Mouse (Mus musculus) heart, embryonic 10.5 days (tissue): ENCODE measurements around the gene Igfbp5. TPM values are rescaled to one million over a fixed set of nuclear protein-coding genes. Genes with fewer than 3 reads are reported as not detected.
A peak's percentile ranks its signal among the peaks of the same experiment; 100 is the strongest.

ENCODE experiments used
- DNase-seq: peaks from one replicate; pipeline ENCODE4 v3.0.0-alpha.2; 2017; ENCODE audit warnings: low spot score
- H3K27ac ChIP-seq: fragments of 300-500 bp; sonication (generic); 2 replicates; pipeline ENCODE4 v1.5.1; 2016; ENCODE audit warnings: mild to moderate bottlenecking
- H3K27me3 ChIP-seq: fragments of 300-500 bp; sonication (generic); 2 replicates; pipeline ENCODE4 v1.6.1; 2016; ENCODE audit warnings: mild to moderate bottlenecking; ENCODE audit not compliant: poor library complexity, insufficient read depth, severe bottlenecking
- H3K36me3 ChIP-seq: fragments of 300-500 bp; sonication (generic); 2 replicates; pipeline ENCODE4 v1.6.1; 2016; ENCODE audit warnings: mild to moderate bottlenecking, moderate library complexity
- H3K4me1 ChIP-seq: fragments of 300-500 bp; sonication (generic); 2 replicates; pipeline ENCODE4 v1.6.1; 2016; ENCODE audit warnings: mild to moderate bottlenecking
- H3K4me3 ChIP-seq: fragments of 300-500 bp; sonication (generic); 2 replicates; pipeline ENCODE4 v1.5.1; 2016; ENCODE audit warnings: mild to moderate bottlenecking, moderate library complexity
- H3K9me3 ChIP-seq: fragments of 300-500 bp; sonication (generic); 2 replicates; pipeline ENCODE4 v1.6.1; 2016; ENCODE audit warnings: mild to moderate bottlenecking, moderate library complexity
- WGBS: fragments of 180-500 bp; shearing (Covaris S2); methylation state at CpG from one replicate; pipeline ENCODE4 v1.1.7; 2016; 5-methylcytosine and 5-hydroxymethylcytosine counted together
- polyA plus RNA-seq: library from polyadenylated mRNA; unstranded; fragments of >200 nt; fragmentation: Nextera tagmentation; extraction: Ambion mirVana; gene quantifications from 2 replicates; pipeline ENCODE4 v1.2.1, GENCODE M21; 2016

The Igfbp5 gene
- polyA plus RNA-seq, 1 experiment from 2014 or later, result 178 TPM

DNA sequence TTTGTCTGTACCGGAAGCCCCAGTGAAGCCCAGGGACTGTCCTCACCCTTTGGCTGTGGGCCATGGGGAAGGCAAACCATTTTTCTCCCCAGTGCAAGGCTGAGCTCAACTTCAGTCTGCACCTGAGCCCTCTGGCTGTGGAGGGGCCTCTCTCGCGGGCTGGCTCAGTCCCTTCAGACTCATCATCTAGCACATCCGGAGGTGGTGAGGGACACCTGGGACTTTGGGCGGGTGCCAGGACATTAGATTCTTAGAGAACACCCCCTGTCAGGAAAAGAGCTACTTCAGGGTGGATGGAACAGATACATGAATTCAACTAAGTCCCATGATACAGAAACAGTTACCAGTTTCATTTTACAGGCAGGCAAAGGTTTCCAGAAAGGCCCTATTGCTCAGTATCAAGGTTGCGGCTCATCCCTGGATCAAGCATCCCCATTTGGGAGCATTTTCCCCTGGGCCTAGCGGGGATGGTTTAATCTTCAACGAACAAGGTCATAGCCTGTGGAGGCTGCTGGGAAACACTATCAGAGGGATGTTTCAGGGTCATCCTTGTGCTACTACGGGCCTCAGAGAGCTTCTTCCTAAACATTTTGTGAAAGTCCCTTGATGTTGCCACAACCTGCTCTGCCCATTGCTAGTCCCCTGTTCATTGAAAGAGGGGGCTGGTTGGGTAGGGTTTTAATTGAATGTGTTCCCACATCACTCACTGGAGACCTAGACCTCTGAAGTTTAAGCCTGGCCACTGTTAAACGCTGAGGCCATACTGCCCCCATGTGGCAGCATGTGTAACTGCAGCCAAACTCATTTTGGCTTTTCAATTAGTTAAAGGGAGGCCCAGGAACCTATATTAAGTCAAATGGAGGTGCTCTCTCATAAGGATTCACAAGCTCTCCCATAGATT lies 20.1 kb downstream of the Igfbp5 start:
- WGBS, result 56% methylated on average over 10 of the region's 10 CpGs
- Histone ChIP-seq H3K4me3 (no peak overlapping the region), H3K27ac (no peak overlapping the region), H3K4me1 (no peaks in the 10 kb centered on the region), H3K27me3 (no peaks in the 10 kb centered on the region), H3K36me3 (peaks cover 29% of the 10 kb centered on the region), H3K9me3 (no peaks in the 10 kb centered on the region)
- DNase-seq, result no peak

DNA sequence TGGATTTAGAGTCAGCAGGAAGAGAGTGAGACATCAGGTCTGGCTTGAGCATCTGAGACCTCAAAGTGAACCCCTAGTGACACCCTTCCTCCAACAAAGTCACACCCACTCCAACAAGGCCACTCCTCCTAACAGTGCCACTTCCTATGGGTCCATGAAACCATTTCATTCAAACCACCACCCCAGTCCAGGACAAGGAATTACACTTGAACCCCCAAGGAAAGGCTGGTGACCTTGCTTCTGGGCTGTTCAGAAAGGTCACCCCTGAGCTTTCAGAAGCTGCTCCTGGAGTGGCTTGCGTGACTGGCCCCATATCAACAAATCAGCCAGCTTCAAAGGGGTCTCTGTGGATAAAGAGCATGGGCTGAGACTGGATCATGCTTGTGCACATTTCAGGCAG lies 20.9 kb downstream of the Igfbp5 start:
- Histone ChIP-seq H3K36me3 (peaks cover 29% of the 10 kb centered on the region), H3K4me1 (no peaks in the 10 kb centered on the region), H3K27me3 (no peaks in the 10 kb centered on the region), H3K27ac (no peak overlapping the region), H3K9me3 (no peaks in the 10 kb centered on the region), H3K4me3 (no peak overlapping the region)
- DNase-seq, result no peak
- WGBS, result 68% methylated on average over 1 of the region's 1 CpGs

DNA sequence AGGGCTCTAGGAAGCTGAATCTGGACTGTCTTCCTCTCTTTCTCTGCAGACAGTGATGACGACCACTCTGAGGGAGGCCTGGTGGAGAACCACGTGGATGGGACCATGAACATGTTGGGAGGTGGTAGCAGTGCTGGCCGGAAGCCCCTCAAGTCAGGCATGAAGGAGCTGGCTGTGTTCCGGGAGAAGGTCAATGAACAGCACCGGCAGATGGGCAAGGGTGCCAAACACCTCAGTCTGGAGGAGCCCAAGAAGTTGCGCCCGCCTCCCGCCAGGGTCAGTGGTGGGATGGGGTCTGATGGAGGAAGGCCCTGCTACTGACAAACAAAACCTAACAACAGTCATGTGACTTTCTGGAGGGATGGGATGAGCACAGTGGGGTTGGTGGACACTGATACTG lies 25.6 kb downstream of the Igfbp5 start:
- H3K9me3 ChIP-seq, result no peaks in the 10 kb centered on the region
- no peaks in the 10 kb centered on the region for H3K27me3 ChIP-seq
- H3K27ac ChIP-seq, result no peak overlapping the region
- no peaks in the 10 kb centered on the region for H3K4me1 ChIP-seq
- peaks cover 25% of the 10 kb centered on the region for H3K36me3 ChIP-seq
- H3K4me3 ChIP-seq, result no peak overlapping the region
- DNase-seq, result no peak
- WGBS, result 86% methylated on average over 8 of the region's 8 CpGs

DNA sequence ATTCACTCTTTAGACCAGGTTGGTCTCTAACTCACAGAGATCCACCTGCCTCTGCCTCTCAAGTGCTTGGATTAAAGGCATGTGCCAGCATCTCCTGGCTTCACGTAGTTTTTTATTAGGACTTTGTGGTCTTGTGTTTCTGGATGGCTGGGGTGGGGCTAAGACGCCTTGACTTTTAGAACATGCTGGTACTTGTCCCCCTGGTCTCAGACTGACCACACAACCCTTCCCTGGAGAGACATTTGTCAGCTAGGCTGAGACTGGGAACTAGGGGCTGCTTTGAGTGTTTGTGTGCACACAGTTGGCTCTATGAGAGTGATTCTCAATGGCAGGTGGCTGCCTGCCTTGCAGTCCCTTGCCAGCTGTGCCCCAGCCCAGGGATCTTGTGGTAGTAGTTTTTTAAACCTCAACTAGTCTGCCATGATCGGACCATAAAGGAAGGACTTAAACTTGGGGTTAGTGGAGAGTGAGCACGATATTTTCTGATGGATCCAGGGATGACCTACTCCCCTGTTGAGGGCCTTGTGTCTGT lies 26.8 kb downstream of the Igfbp5 start:
- no peaks in the 10 kb centered on the region for H3K9me3 ChIP-seq
- peaks cover 29% of the 10 kb centered on the region for H3K36me3 ChIP-seq
- H3K27me3 ChIP-seq, result no peaks in the 10 kb centered on the region
- 87% methylated on average over 4 of the region's 4 CpGs for WGBS
- H3K27ac ChIP-seq, result no peak overlapping the region
- no peaks in the 10 kb centered on the region for H3K4me1 ChIP-seq
- no peak for DNase-seq
- no peak overlapping the region for H3K4me3 ChIP-seq

DNA sequence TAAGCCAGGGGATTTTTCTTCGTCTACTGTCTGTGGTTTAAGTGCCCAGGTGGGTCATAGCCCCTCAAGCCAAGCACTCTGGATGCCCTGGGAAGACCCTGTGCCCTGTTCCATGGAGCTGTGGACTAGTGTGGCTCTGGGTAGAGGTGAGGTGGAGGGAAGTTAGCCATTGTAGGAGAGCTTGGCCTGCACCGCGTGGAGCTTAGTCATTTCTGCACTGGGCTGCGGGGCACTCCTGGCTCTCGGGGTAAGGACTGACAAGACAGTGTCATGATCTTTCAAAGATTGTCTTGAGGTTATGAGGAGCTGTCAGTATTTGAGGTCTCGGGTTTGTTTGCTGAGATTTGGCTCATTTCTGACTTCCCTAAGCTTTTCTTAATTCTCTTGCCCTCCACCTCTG lies 30.0 kb downstream of the Igfbp5 start:
- peaks cover 6% of the 10 kb centered on the region; the same call in 1 of the 2 replicates for H3K4me1 ChIP-seq
- no peak for DNase-seq
- peaks cover 14% of the 10 kb centered on the region for H3K36me3 ChIP-seq
- H3K4me3 ChIP-seq, result no peak overlapping the region
- WGBS, result 83% methylated on average over 6 of the region's 6 CpGs
- H3K27me3 ChIP-seq, result no peaks in the 10 kb centered on the region
- no peak overlapping the region for H3K27ac ChIP-seq
- no peaks in the 10 kb centered on the region for H3K9me3 ChIP-seq

DNA sequence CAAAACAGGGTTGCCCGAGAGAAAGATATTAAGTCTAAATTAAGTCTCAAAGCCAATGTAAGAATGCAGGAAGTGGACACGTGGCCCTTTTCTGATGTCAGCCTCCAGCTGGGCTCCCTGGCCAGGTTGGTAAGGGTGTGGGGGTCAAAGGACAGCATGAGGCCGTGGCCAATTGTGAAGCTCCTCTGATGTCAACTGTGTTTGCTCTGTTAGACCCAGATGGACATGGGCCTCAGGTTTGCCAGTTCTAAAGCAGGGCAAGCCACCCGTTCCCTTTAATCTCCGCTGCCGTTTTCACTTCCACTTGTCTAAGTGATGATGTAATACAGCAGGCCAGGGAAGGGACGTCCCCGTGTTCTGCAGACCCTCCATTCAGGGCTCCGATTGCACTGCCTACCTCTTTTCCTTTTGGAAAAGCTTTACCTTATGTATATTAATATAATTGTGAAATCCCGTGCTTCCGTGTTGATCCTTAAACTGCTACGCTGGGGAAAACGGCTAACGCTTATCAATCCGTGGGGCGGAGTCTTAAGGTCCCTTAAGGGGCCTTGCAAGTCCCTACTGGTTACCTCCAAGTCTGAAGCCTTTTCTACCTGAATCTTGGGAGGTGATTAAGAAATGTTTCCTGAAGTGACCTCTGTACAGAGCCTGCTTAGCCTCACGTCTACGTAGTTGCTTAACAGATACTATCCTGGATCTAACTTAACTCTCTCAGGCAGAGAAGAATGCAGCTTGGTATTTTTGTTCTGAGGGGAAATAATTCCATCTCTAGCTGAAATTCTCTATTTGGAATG lies 31.8 kb downstream of the Igfbp5 start:
- no peaks in the 10 kb centered on the region for H3K9me3 ChIP-seq
- no peak for DNase-seq
- H3K27ac ChIP-seq, result no peak overlapping the region
- H3K4me1 ChIP-seq, result peaks cover 13% of the 10 kb centered on the region; the same call in 1 of the 2 replicates
- H3K36me3 ChIP-seq, result 0 out of 2 replicates have a peak, but pooled peaks cover 4% of the 10 kb centered on the region
- H3K4me3 ChIP-seq, result no peak overlapping the region
- H3K27me3 ChIP-seq, result no peaks in the 10 kb centered on the region
- WGBS, result 78% methylated on average over 18 of the region's 18 CpGs

DNA sequence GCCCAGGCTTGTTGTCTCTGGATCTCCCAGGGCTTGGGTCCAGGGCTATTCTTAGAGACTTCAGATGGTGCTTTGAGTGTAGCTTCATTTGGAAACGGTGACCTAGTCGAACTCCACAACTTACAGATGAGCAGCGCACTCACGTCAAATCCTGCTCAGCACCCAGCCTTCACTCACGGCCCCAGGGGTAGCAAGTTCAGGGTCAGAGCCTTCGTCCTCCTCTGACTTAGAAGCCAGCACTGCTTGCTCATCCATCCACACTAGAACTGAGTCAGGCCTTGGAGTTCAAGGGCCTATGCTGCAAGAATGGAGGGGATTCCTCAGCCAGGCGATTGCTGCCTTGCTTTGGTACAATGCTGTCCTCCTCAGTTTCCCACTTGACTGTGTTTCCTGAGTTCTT lies 34.9 kb downstream of the Igfbp5 start:
- WGBS, result 58% methylated on average over 7 of the region's 7 CpGs

DNA sequence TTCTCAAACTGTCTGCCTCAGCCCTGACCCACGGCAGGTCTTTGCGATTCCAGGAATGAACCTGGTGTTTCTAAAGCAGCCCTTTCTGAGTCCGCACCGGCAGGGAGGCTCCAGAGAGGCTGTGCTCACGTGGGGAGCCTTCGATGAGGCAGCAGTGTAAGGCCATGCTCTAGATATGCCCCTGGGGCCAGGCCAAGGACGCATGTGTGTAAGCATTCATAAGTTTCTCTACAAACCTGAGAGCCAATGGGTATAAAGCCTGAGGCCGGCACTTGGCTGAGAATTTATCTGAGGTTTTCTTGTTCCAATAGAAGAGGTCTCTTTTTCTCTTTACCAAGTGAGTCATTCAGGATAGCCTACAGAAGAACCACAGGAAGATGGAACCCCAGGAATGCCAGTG lies 35.3 kb downstream of the Igfbp5 start:
- Histone ChIP-seq H3K4me1 (peaks cover 19% of the 10 kb centered on the region; the same call in 1 of the 2 replicates), H3K27me3 (no peaks in the 10 kb centered on the region), H3K36me3 (0 out of 2 replicates have a peak, but pooled peaks cover 9% of the 10 kb centered on the region), H3K27ac (peak overlapping the region; percentile 9; the same call in 1 of the 2 replicates), H3K9me3 (no peaks in the 10 kb centered on the region), H3K4me3 (no peak overlapping the region)
- 55% methylated on average over 8 of the region's 8 CpGs for WGBS
- DNase-seq, result no peak

More for the DNA sequence above, 34.9 kb downstream of the Igfbp5 start:
- H3K36me3 ChIP-seq, result 0 out of 2 replicates have a peak, but pooled peaks cover 9% of the 10 kb centered on the region
- peak overlapping the region; percentile 9; the same call in 1 of the 2 replicates for H3K27ac ChIP-seq
- H3K27me3 ChIP-seq, result no peaks in the 10 kb centered on the region
- no peak overlapping the region for H3K4me3 ChIP-seq
- no peak for DNase-seq
- no peaks in the 10 kb centered on the region for H3K9me3 ChIP-seq
- H3K4me1 ChIP-seq, result peaks cover 19% of the 10 kb centered on the region; the same call in 1 of the 2 replicates

DNA sequence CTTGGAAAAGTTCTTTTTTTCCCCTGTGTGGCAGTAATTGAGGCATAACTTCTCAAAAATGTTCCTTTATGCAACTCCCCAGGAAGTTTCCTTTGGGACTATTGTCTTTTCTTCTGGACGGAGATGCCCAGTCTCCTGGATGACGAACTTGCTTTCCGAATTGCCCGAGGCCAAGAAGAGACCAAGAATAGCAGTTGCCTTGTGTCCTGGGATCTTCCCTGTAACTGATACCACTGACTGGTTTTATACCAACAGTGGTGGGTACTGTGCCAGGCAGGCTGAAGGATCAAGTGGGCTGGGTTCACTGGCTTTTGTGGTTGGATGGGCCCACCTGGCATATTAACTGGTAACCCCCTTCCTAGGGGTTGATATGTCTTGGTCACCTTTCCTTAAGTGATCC lies 41.1 kb downstream of the Igfbp5 start:
- DNase-seq, result no peak
- Histone ChIP-seq H3K27ac (no peak overlapping the region), H3K36me3 (0 out of 2 replicates have a peak, but pooled peaks cover 5% of the 10 kb centered on the region), H3K4me3 (no peak overlapping the region), H3K4me1 (peaks cover 13% of the 10 kb centered on the region; the same call in 1 of the 2 replicates), H3K27me3 (no peaks in the 10 kb centered on the region), H3K9me3 (no peaks in the 10 kb centered on the region)
- 86% methylated on average over 4 of the region's 4 CpGs for WGBS

DNA sequence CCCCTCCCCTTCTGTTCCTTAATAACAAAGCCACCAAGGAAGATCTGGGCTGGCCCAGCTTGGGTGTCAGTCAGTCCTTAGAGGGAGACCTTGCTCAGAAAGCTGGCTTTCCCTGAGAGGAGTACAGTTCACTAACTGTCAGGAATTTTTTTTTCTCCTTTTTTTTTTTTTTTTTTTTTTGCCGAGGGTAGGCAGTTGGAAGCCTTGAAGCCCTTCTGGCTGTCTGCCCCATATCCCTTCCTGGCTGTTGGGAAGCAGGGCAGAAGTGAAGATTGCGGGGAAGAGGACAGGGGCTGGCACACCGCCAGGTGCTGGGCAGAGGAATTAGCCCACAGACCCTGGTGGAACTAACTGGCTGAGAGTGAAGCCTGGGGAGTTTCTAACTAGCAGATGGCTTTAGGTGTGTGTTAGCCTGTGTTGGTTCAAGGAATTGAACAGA lies 42.0 kb downstream of the Igfbp5 start:
- Histone ChIP-seq H3K4me3 (no peak overlapping the region), H3K27me3 (peaks cover 4% of the 10 kb centered on the region; the same call in 1 of the 2 replicates), H3K9me3 (no peaks in the 10 kb centered on the region), H3K4me1 (peaks cover 16% of the 10 kb centered on the region), H3K27ac (no peak overlapping the region), H3K36me3 (0 out of 2 replicates have a peak, but pooled peaks cover 5% of the 10 kb centered on the region)
- 40% methylated on average over 3 of the region's 3 CpGs for WGBS
- no peak for DNase-seq

DNA sequence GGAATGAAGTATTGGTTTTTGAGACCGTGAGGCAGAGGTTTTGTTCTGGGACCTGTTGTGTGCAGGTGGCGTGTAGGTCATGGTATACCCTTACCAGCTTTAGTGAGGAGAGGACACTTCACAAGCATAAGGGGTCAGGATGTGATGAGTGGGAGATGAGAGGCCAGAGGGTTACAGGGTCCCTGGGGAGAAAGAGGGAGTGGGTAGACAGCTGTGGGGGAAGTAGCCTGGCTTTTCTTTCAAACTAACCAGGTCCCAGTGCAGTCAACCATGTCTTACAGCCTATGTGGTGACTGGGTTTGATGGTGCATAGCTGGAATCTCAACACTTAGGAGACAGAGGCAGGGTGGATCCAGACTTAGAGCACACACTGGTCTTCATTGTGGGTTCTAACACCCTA lies 44.2 kb downstream of the Igfbp5 start:
- DNase-seq, result no peak
- Histone ChIP-seq H3K4me1 (peaks cover 34% of the 10 kb centered on the region), H3K9me3 (no peaks in the 10 kb centered on the region), H3K4me3 (no peak overlapping the region), H3K27ac (no peak overlapping the region), H3K27me3 (peaks cover 8% of the 10 kb centered on the region; the same call in 1 of the 2 replicates), H3K36me3 (no peaks in the 10 kb centered on the region)
- WGBS, result 80% methylated on average over 2 of the region's 2 CpGs

DNA sequence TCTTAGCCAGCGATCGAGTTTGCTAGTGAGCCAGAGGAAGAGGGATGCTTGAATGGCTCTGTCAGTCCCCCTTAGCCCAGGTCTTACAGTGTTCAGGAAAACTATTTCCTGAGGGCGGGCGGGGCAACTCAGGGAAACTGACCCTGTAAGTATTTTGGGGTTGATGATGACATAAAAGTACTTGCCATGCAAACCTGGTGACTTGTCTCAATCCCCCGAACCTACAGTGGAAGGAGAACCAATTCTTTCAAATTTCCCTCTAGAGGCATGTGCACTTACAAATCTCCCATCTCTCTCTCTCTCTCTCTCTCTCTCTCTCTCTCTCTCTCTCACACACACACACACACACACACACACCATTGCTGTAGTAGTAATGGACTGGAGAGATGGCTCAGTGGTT lies 45.8 kb downstream of the Igfbp5 start:
- H3K9me3 ChIP-seq, result no peaks in the 10 kb centered on the region
- peaks cover 50% of the 10 kb centered on the region for H3K4me1 ChIP-seq
- 86% methylated on average over 5 of the region's 5 CpGs for WGBS
- H3K36me3 ChIP-seq, result no peaks in the 10 kb centered on the region
- H3K4me3 ChIP-seq, result no peak overlapping the region
- peaks cover 12% of the 10 kb centered on the region; the same call in 1 of the 2 replicates for H3K27me3 ChIP-seq
- H3K27ac ChIP-seq, result no peak overlapping the region
- no peak for DNase-seq
